Mouse (Mus musculus) midbrain, embryonic 12.5 days (tissue): ENCODE measurements around the gene Rnasek. TPM values are rescaled to one million over a fixed set of nuclear protein-coding genes. Genes with fewer than 3 reads are reported as not detected.

Source experiments
- ATAC-seq: fragments of 200-750 bp; cut with Nextera tagmentation; 2 replicates; pipeline ENCODE4 v1.8.0; 2017; ENCODE audit warnings: low read depth, moderate TSS enrichment, moderate library complexity; ENCODE audit not compliant: low FRiP score
- H3K27ac ChIP-seq: fragments of 300-500 bp; sonication (generic); replicated peaks from 2 replicates; pipeline ENCODE4 v1.5.1; 2016; ENCODE audit warnings: mild to moderate bottlenecking
- H3K27me3 ChIP-seq: fragments of 300-500 bp; sonication (generic); 2 replicates; pipeline ENCODE4 v1.6.1; 2016; ENCODE audit warnings: mild to moderate bottlenecking
- H3K36me3 ChIP-seq: fragments of 300-500 bp; sonication (generic); 2 replicates; pipeline ENCODE4 v1.6.1; 2016
- H3K4me1 ChIP-seq: fragments of 300-500 bp; sonication (generic); 2 replicates; pipeline ENCODE4 v1.6.1; 2016
- H3K4me2 ChIP-seq: fragments of 300-500 bp; sonication (generic); replicated peaks from 2 replicates; pipeline ENCODE4 v1.6.1; 2016; ENCODE audit warnings: mild to moderate bottlenecking, moderate library complexity
- H3K4me3 ChIP-seq: fragments of 300-500 bp; sonication (generic); 2 replicates; pipeline ENCODE4 v1.5.1; 2016; ENCODE audit warnings: mild to moderate bottlenecking
- H3K9ac ChIP-seq: fragments of 300-500 bp; sonication (generic); replicated peaks from 2 replicates; pipeline ENCODE4 v1.6.1; 2016; ENCODE audit warnings: mild to moderate bottlenecking, moderate library complexity
- H3K9me3 ChIP-seq: fragments of 300-500 bp; sonication (generic); 2 replicates; pipeline ENCODE4 v1.6.1; 2016; ENCODE audit warnings: mild to moderate bottlenecking
- WGBS: fragments of 180-500 bp; shearing (Covaris S2); methylation state at CpG from one replicate; pipeline ENCODE4 v1.1.7; 2016; 5-methylcytosine and 5-hydroxymethylcytosine counted together
- microRNA counts: library from miRNA; unstranded; fragments of <30 nt; microRNA quantifications from one replicate; lab custom pipeline; 2017
- microRNA-seq: library from miRNA; unstranded; fragments of <30 nt; microRNA quantifications from one replicate; pipeline ENCODE4, GENCODE M21; 2017
- polyA plus RNA-seq: library from polyadenylated mRNA; unstranded; fragments of >200 nt; fragmentation: Nextera tagmentation; extraction: Ambion mirVana; gene quantifications from 2 replicates; pipeline ENCODE4 v1.2.1, GENCODE M21; 2016

Gene Rnasek
- polyA plus RNA-seq, 1 experiment from 2014 or later, result 172 TPM

DNA sequence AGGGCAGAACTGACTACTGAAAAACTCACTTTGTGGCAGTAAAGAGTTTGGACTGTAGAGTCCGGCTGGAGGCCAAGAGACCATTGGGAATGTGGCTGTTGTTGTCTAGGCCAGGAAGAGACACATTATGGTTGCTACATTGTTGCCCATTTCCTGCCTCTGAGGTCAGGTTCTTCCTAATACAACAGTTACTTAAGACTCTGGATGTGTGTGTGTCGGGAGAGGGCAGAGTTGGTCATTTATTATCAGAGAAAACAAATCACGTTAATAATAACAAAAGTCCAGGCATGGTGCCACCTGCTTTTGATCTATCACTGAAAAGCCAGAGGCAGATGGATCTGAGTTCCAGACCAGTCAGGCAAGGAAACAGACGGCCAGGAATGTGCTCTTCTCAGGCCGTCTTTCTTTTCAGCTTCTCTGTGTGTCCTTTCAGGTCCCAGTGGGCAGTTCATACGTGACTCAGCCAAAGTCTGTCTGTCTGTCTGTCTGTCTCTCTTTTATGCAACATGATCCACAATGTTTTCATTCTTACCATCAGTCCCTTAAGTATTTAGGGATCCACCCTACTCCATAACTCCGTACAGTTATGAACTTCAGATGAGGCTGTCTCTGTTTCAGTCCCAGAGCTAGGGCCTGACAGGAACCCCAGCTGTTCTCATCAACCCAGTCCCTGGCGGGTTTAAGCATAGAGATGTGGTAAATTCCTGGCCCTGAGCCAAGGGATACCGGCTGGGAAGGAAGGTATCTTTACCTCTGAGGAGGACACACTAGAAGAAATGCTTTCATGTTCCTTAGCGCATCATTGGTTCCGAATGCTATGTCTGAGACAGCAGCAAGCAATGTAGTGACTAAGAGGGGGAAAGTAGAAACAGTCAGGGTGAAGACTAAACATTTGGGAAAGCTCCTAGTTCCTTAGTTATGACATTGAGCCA, 46.0 kb downstream of the Rnasek start:
- Histone ChIP-seq H3K9ac (no peak overlapping the region), H3K27me3 (no peaks in the 10 kb centered on the region), H3K4me2 (no peak overlapping the region), H3K4me1 (no peaks in the 10 kb centered on the region), H3K9me3 (no peaks in the 10 kb centered on the region), H3K4me3 (no peak overlapping the region), H3K36me3 (no peaks in the 10 kb centered on the region), H3K27ac (no peak overlapping the region)
- 67% methylated on average over 11 of the region's 11 CpGs for WGBS
- no peak for ATAC-seq

DNA sequence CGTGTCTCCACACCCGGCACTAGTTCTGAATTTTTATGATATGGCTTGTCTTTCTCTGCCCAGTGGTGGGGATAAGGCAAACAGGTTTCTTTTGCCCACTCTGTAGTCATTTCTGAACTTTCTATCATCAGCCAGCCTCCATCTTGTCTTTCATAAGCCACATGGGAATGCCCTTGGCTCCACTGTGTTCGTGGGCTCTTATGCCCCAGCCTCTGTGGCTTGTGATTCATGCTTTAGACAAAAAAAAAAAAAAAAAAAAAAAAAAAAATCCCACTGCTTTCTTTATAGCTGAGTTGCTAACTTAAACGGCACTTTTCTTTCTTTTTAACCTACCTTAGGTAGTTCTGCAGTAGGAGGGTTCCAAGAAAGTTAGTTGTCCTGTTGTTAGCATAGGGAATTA, 47.5 kb downstream of the Rnasek start:
- H3K9me3 ChIP-seq, result no peaks in the 10 kb centered on the region
- no peak overlapping the region for H3K27ac ChIP-seq
- WGBS, result 78% methylated on average over 4 of the region's 4 CpGs
- no peaks in the 10 kb centered on the region for H3K4me1 ChIP-seq
- H3K4me2 ChIP-seq, result no peak overlapping the region
- no peaks in the 10 kb centered on the region for H3K27me3 ChIP-seq
- no peak overlapping the region for H3K9ac ChIP-seq
- no peak overlapping the region for H3K4me3 ChIP-seq
- H3K36me3 ChIP-seq, result no peaks in the 10 kb centered on the region
- ATAC-seq, result no peak

DNA sequence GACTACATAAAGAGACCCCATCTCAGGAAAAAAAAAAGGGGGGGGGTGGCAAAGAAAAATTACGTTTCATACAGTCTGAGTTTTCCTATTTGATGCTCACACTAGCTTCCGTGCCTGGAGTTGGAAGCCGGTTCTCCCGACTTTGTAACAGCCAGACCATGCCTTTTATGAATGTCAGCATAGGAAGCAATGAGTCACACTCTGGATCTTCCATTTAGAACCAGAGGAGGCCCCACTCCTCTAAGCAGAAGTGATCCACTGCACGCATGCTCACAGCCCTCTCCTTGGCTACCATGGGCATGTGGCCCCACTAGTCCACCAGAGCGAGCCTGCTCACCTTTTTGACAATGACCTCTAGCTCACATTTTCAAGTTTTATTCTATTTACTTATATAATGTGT, 48.5 kb downstream of the Rnasek start:
- Histone ChIP-seq H3K27me3 (no peaks in the 10 kb centered on the region), H3K4me2 (no peak overlapping the region)

DNA sequence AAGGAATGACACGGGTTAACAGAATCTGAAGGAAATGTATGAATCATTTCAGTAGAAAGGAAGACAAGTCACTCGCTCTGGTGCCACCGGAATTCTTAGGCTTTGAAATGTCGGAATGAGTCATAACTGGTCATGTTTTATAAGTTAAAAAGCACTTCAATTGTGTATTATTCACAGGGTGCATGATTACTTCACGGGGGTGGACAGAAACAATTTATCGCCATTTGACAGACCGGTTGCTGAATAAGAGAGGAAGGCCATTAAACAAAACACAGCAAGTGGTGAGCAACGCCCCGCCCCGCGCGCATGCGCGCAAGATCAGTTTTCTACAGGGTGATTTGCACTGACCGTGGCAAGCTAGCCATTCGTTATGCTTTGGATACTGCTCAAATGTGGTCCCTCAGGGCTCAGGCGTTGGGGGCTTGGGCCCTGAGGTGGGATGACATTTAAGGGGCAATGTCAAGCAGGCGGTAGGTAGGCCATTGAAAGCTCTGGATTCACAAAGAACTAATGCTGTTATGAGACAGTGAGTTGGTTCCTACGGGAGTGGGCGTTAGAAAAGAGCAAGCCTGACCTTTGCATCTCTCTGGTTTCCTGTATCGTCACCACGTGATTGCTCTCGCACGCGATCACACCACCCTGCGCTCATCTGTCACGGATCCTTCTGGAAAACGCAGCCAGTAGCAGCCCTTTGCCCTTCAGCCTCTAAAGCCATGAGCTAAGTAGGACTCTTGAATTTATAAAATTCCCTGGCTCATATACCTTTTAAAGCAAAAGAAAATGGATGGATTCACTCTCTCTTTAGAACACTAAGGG, 50.1 kb downstream of the Rnasek start:
- Histone ChIP-seq H3K9ac (no peak overlapping the region), H3K4me3 (no peak overlapping the region), H3K27ac (no peak overlapping the region), H3K4me1 (no peaks in the 10 kb centered on the region), H3K36me3 (no peaks in the 10 kb centered on the region), H3K4me2 (no peak overlapping the region), H3K9me3 (no peaks in the 10 kb centered on the region), H3K27me3 (no peaks in the 10 kb centered on the region)
- 91% methylated on average over 28 of the region's 28 CpGs for WGBS
- no peak for ATAC-seq

More for the DNA sequence above, 48.5 kb downstream of the Rnasek start:
- Histone ChIP-seq H3K9me3 (no peaks in the 10 kb centered on the region), H3K9ac (no peak overlapping the region), H3K36me3 (no peaks in the 10 kb centered on the region), H3K4me3 (no peak overlapping the region), H3K4me1 (no peaks in the 10 kb centered on the region), H3K27ac (no peak overlapping the region)
- ATAC-seq, result no peak
- whole genome bisulfite sequencing, result 83% methylated on average over 6 of the region's 6 CpGs

MicroRNA genes within 50 kb of the gene (microRNA counts, 519-probe panel; counts per million panel counts)
- not detected for microRNA mmu-miR-195 (lab: Ali Mortazavi, UCI)
- microRNA mmu-miR-497 (lab: Ali Mortazavi, UCI), result not detected

Small RNA genes within 50 kb of the gene (microRNA-seq; reads per million reads assigned to microRNA genes)
- gene Mir195a (509 reads per million, percentile 71 among the genes with 10 or more reads in this experiment), gene Mir497 (not detected), gene Mir497b (not detected)

Other genes with a start within 250 kb of the Rnasek start
- gene Gabarap, start 248.7 kb downstream of the Rnasek start, polyA plus RNA-seq, result 552 and 567 TPM in 2 replicates
- 89.4 and 96.5 TPM in 2 replicates for gene Phf23, start 244.1 kb downstream of the Rnasek start, polyA plus RNA-seq
- 45.3 and 49.2 TPM in 2 replicates for gene Dvl2, start 239.2 kb downstream of the Rnasek start, polyA plus RNA-seq
- 50.7 and 57.9 TPM in 2 replicates for gene Acadvl, start 224.4 kb downstream of the Rnasek start, polyA plus RNA-seq
- gene Dlg4, start 222.9 kb downstream of the Rnasek start, polyA plus RNA-seq, result 23.9 and 30.2 TPM in 2 replicates
- 0.33 and 0.89 TPM in 2 replicates for gene Asgr1, start 185.8 kb downstream of the Rnasek start, polyA plus RNA-seq
- not detected in 2 replicates for gene Asgr2, start 147.2 kb downstream of the Rnasek start, polyA plus RNA-seq
- 0.47 and 1.0 TPM in 2 replicates for gene Mgl2, start 109.5 kb downstream of the Rnasek start, polyA plus RNA-seq
- gene Clec10a, start 83.6 kb downstream of the Rnasek start, polyA plus RNA-seq, result 0.58 and 1.3 TPM in 2 replicates
- 1.9 and 2.8 TPM in 2 replicates for gene Slc16a11, start 27.1 kb downstream of the Rnasek start, polyA plus RNA-seq
- gene Slc16a13, start 18.8 kb downstream of the Rnasek start, polyA plus RNA-seq, result 19.0 and 19.5 TPM in 2 replicates
- 5.2 and 5.4 TPM in 2 replicates for gene Bcl6b, start 10.0 kb downstream of the Rnasek start, polyA plus RNA-seq
- 210 and 213 TPM in 2 replicates for gene 0610010K14Rik, start 1.9 kb downstream of the Rnasek start, polyA plus RNA-seq
- 10.5 and 12.4 TPM in 2 replicates for gene Gm21988, start within 50 bp of the Rnasek start, polyA plus RNA-seq
- gene Alox12, start 15.5 kb upstream of the Rnasek start, polyA plus RNA-seq, result 1.7 and 1.8 TPM in 2 replicates
- gene Alox12e, start 82.8 kb upstream of the Rnasek start, polyA plus RNA-seq, result not detected in 2 replicates
- gene Alox15, start 112.2 kb upstream of the Rnasek start, polyA plus RNA-seq, result 0.14 and 0.21 TPM in 2 replicates
- 40.0 and 40.3 TPM in 2 replicates for gene Pelp1, start 170.2 kb upstream of the Rnasek start, polyA plus RNA-seq
- 37.0 and 41.1 TPM in 2 replicates for gene Arrb2, start 192.8 kb upstream of the Rnasek start, polyA plus RNA-seq
- 37.6 and 39.2 TPM in 2 replicates for gene Med11, start 212.1 kb upstream of the Rnasek start, polyA plus RNA-seq
- 0.21 and 0.33 TPM in 2 replicates for gene Zmynd15, start 219.6 kb upstream of the Rnasek start, polyA plus RNA-seq
- 1.6 and 1.7 TPM in 2 replicates for gene Cxcl16, start 220.1 kb upstream of the Rnasek start, polyA plus RNA-seq